Mouse (Mus musculus) hindbrain, embryonic 16.5 days (tissue): ENCODE data around the gene Enkur. TPM values are rescaled to one million over a fixed set of nuclear protein-coding genes. Genes with fewer than 3 reads are reported as not detected.
"Not testable (repeated sequence)": the region's sequence is repeated elsewhere in the genome, so short reads cannot be mapped to it uniquely, and the experiment has no call there.

Experiments used
- ATAC-seq: fragments of 200-750 bp; cut with Nextera tagmentation; 2 replicates; pipeline ENCODE4 v1.8.0; 2017; ENCODE audit warnings: moderate TSS enrichment, moderate library complexity
- H3K27ac ChIP-seq: fragments of 300-500 bp; sonication (generic); 2 replicates; pipeline ENCODE4 v1.5.1; 2014; ENCODE audit warnings: low read depth, mild to moderate bottlenecking, control low read depth, low read length, moderate library complexity
- H3K27me3 ChIP-seq: fragments of 300-500 bp; sonication (generic); replicated peaks from 2 replicates; pipeline ENCODE4 v1.6.1; 2014; ENCODE audit warnings: low read length; ENCODE audit not compliant: control insufficient read depth, insufficient read depth
- H3K36me3 ChIP-seq: fragments of 300-500 bp; sonication (generic); 2 replicates; pipeline ENCODE4 v1.6.1; 2014; ENCODE audit warnings: mild to moderate bottlenecking, low read length, moderate library complexity, mixed read lengths; ENCODE audit not compliant: control insufficient read depth, insufficient read depth
- H3K4me1 ChIP-seq: fragments of 300-500 bp; sonication (generic); 2 replicates; pipeline ENCODE4 v1.6.1; 2014; ENCODE audit warnings: low read depth, low read length; ENCODE audit not compliant: control insufficient read depth, insufficient read depth
- H3K4me2 ChIP-seq: fragments of 300-500 bp; sonication (generic); 2 replicates; pipeline ENCODE4 v1.6.1; 2014; ENCODE audit warnings: mild to moderate bottlenecking, low read length, control low read depth, moderate library complexity
- H3K4me3 ChIP-seq: fragments of 300-500 bp; sonication (generic); 2 replicates; pipeline ENCODE4 v1.5.1; 2014; ENCODE audit warnings: mild to moderate bottlenecking, low read length, control low read depth, moderate library complexity
- H3K9ac ChIP-seq: fragments of 300-500 bp; sonication (generic); 2 replicates; pipeline ENCODE4 v1.6.1; 2014; ENCODE audit warnings: low read depth, mild to moderate bottlenecking, control low read depth, low read length, moderate library complexity
- H3K9me3 ChIP-seq: fragments of 300-500 bp; sonication (generic); 2 replicates; pipeline ENCODE4 v1.6.1; 2014; ENCODE audit warnings: mild to moderate bottlenecking, low read length, moderate library complexity; ENCODE audit not compliant: control insufficient read depth
- WGBS: fragments of 180-500 bp; shearing (Covaris S2); extraction: QIAGEN DNeasy Blood & Tissue Kit; methylation state at CpG from one replicate; pipeline ENCODE4 v1.1.7; 2014; 5-methylcytosine and 5-hydroxymethylcytosine counted together
- polyA plus RNA-seq: library from polyadenylated mRNA; unstranded; fragments of >200 nt; fragmentation: Nextera tagmentation; extraction: Ambion mirVana; gene quantifications from 2 replicates; pipeline ENCODE4 v1.2.1, GENCODE M21; 2015

Enkur gene
- polyA plus RNA-seq: 4.6 and 5.3 TPM in 2 replicates

DNA sequence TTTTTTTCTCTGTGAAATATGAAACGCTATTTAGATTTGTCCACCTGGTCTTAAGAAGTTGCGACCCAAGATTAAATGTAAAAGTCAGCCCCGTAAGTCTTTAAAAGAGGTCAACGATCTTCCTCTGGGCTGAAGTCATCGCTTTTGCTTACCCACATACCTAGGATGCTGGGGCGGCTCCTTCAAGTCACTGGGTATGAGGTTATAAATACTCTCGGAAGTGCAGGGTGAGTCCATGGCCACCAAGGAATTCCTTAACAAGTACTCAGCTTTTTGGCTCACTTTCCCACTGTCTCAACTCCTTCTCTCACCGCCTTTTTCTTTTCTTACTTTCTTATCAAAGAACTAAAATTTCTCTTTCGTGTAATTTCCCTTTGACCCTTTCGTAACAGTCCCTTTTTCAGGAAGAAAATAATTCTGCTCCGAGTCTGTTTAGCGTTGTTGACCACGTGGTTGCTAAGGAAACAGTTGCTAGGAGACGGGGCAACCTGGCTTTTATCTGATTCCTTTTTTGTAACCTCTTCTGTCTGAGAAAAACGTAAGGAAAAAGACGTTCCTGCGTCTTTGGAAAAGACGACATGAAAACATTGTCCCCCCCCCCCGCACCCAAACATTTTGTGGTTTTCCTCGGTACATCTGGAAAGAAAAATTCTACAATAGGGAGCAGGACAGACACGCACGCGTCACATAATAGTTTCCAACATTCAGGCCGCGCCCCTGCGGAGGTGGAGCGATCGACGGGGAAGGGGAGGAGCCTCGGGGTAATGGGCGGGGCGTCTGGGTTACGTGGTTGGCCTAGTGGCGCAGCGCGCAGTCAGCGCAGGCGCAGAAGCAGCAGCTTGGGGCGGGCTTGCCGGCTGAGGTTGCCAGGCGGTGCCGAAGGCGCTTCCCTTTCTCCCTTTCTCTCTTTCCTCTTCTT is at the start of gene Enkur, which contains the start of gene Thnsl1:
TSS of gene Enkur (minus strand) at position 454 of the 919 bp plus-strand sequence.
TSS of gene Thnsl1 (plus strand) at position 813 of the 919 bp plus-strand sequence.
- peak; percentile 99 for ATAC-seq
- no peaks in the 10 kb centered on the region for H3K36me3 ChIP-seq
- H3K4me1 ChIP-seq: peaks cover 14% of the 10 kb centered on the region
- WGBS: 3% methylated on average over 43 of the region's 43 CpGs
- no peaks in the 10 kb centered on the region for H3K9me3 ChIP-seq
- peak within 1 kb of the TSS; percentile 83 for H3K27ac ChIP-seq
- H3K4me2 ChIP-seq: peak within 1 kb of the TSS; percentile 90
- H3K9ac ChIP-seq: peak within 1 kb of the TSS; percentile 70
- no peaks in the 10 kb centered on the region for H3K27me3 ChIP-seq
- H3K4me3 ChIP-seq: peak within 1 kb of the TSS; percentile 57

DNA sequence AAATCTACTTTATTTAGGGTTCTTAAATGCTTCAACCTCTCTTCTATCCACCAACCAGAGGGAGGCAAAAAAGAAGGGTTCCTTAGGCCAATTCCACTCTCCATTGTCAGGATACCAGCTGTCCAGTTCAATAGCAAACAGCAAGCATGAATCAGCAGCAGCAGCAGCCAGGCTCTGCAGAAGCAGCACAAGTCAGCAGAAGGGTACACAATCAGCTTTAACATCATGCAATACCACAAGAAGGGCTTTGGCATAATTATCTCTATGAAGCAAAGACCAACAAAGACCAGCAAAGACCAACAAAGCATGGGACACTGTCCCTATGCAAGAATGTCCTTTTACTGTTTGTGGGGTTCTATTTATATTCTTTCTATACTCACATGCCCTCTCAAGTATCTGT is 49.1 kb upstream of the Enkur start:
- ATAC-seq: no peak
- H3K9me3 ChIP-seq: no peaks in the 10 kb centered on the region
- no peaks in the 10 kb centered on the region for H3K27me3 ChIP-seq
- no peak overlapping the region for H3K4me3 ChIP-seq
- no peak overlapping the region for H3K27ac ChIP-seq
- no peaks in the 10 kb centered on the region for H3K36me3 ChIP-seq
- no peak overlapping the region for H3K4me2 ChIP-seq
- no peak overlapping the region for H3K9ac ChIP-seq
- no peaks in the 10 kb centered on the region for H3K4me1 ChIP-seq

DNA sequence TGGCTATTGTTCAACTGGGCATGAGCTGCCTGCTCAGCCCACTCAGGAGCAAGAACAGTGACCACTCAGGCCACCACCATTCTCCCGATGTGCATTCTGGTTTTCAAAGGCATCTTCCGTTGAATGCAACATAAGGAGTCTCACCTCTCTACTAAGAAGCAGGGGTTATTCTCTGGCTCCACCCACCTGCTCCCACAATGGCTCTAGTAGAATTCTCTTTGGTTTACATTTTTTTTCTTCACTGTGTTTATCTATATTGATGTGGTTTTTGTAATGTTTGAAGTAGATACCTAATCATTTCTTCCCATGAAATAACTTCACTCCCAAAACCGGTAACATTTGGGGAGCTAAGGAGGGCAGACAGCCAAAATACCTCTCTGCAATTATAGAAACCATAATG is 48.5 kb upstream of the Enkur start:
- H3K9ac ChIP-seq: no peak overlapping the region
- no peak overlapping the region for H3K4me2 ChIP-seq
- H3K27ac ChIP-seq: no peak overlapping the region
- no peak overlapping the region for H3K4me3 ChIP-seq
- no peak for ATAC-seq
- no peaks in the 10 kb centered on the region for H3K4me1 ChIP-seq
- no peaks in the 10 kb centered on the region for H3K27me3 ChIP-seq
- WGBS: 79% methylated on average over 3 of the region's 3 CpGs
- H3K9me3 ChIP-seq: no peaks in the 10 kb centered on the region
- no peaks in the 10 kb centered on the region for H3K36me3 ChIP-seq

DNA sequence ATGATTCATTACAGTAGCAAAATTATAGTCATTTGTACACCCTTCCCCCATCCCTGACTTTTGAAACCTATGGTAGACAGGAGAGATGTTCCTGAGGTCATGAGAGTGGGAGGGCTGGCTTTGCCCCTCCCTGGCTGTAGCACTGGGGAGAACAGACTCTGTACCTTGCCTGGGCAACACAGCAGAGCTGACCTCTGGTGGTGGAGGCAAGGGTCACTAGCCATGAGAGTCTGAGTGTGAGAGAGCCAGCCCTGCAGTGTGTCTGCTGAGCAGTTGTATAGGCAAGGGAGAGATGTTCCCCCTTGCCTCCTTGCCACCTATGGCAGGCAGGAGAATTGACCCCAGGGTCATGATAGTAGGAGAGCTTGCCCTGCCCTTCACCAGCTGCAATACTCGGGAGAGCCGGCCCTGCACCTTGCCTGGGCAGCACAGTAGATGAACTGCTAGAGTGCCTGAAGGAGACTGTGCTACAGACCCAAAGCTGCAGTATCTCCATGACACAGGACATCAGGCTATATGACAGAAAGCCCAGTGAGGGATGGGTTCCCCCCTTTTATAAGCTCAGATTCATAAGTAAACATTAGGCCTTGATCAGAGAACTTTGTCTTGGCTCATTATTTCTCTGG is 40.4 kb upstream of the Enkur start:
- no peaks in the 10 kb centered on the region for H3K36me3 ChIP-seq
- H3K4me2 ChIP-seq: no peak overlapping the region
- H3K27ac ChIP-seq: no peak overlapping the region
- H3K4me1 ChIP-seq: no peaks in the 10 kb centered on the region
- no peak overlapping the region for H3K9ac ChIP-seq
- 83% methylated on average over 2 of the region's 2 CpGs for WGBS
- no peak overlapping the region for H3K4me3 ChIP-seq
- ATAC-seq: no peak
- no peaks in the 10 kb centered on the region for H3K9me3 ChIP-seq
- H3K27me3 ChIP-seq: no peaks in the 10 kb centered on the region

DNA sequence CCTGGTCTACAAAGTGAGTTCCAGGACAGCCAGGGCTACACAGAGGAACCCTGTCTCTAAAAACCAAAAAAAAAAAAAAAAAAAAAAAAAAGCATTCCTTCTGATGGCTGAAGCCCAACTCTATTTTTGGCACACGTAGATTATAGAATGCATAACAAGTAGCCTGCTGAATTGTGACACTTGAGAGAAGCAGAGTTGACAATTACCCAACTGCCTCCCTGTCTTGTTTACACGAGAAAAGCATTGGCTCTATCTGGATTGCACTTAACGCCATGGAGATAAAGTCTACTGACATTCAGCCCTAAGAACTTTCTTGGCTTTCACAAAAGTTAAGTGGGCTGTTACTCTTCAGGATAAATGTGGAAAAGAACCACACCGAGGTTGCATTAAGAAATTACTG is 39.8 kb upstream of the Enkur start:
- Histone ChIP-seq H3K4me2 (no peak overlapping the region), H3K9me3 (no peaks in the 10 kb centered on the region), H3K36me3 (no peaks in the 10 kb centered on the region), H3K9ac (no peak overlapping the region), H3K27me3 (no peaks in the 10 kb centered on the region), H3K27ac (no peak overlapping the region), H3K4me1 (no peaks in the 10 kb centered on the region), H3K4me3 (no peak overlapping the region)
- ATAC-seq: no peak
- WGBS: 72% methylated on average over 4 of the region's 4 CpGs

DNA sequence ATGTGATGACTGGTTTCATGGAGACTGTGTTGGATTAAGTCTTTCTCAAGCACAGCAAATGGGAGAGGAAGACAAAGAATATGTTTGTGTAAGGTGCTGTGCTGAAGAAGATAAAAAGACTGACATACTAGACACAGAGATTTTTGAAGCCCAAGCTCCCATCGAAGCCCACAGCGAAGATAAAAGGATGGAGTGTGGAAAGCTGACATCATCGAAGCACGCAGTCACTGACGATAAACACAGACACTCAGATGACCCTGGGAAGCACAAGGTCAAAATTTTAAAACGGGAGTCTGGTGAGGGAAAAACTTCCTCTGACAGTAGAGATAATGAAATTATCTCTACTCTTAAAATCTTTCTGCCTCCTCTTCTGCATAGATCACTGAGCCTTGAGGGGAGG is 38.9 kb upstream of the Enkur start:
- H3K27ac ChIP-seq, H3K4me2 ChIP-seq, H3K4me3 ChIP-seq, H3K9me3 ChIP-seq, H3K27me3 ChIP-seq, H3K4me1 ChIP-seq, H3K36me3 ChIP-seq, ATAC-seq, H3K9ac ChIP-seq: not testable (repeated sequence)
- WGBS: 83% methylated on average over 3 of the region's 6 CpGs

DNA sequence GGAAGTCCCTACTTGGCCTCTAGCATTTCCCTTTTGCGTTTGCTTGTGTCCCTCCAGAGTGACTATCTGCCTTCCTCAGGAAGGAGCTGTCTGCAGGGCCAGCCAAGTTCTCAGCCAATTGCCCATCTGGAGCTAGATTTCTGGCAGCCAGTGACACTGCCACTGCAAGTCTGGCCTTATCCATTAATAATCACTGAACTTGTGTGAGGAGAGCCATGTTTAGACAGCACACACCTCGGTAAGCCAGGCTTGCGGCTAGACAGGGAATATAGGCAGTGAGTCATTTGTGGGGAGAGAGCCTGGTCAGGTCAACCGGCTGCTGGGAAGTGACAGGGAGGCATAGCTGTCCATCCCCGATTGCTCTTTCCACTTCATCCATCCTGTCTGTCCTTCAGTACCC is 31.7 kb upstream of the Enkur start:
- Histone ChIP-seq H3K9me3 (no peaks in the 10 kb centered on the region), H3K27ac (no peak overlapping the region), H3K4me1 (no peaks in the 10 kb centered on the region), H3K4me3 (no peak overlapping the region), H3K9ac (no peak overlapping the region), H3K36me3 (no peaks in the 10 kb centered on the region), H3K4me2 (no peak overlapping the region), H3K27me3 (no peaks in the 10 kb centered on the region)
- peak; percentile 58 for ATAC-seq
- 77% methylated on average over 5 of the region's 5 CpGs for WGBS

DNA sequence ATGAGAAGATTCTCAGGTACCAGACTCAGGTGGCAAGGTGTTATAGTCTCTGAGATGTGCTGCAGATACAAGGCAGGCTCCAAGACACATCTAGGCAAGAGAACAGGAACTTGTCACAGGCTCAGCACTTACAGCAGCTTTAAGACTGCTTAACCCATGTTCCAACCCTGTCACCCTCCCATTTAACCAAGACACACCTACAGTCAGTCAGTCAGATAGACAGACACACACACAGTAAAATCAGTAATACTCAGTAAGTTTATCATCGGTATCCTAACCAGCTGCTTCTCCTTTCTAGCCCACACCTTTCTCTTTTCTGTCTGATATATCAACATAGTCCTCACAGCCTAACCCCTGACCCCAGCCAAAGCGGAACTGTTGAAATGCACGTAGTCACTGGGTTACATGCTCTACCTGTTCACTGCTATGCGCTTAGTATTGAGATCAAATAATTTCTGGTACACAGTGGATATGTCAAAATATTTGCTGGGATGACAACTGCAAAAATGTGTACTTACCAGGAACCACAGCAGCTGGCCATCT is 30.8 kb upstream of the Enkur start:
- H3K27ac ChIP-seq: no peak overlapping the region
- no peaks in the 10 kb centered on the region for H3K9me3 ChIP-seq
- H3K4me3 ChIP-seq: no peak overlapping the region
- no peaks in the 10 kb centered on the region for H3K36me3 ChIP-seq
- no peaks in the 10 kb centered on the region for H3K27me3 ChIP-seq
- 94% methylated on average over 4 of the region's 4 CpGs for WGBS
- H3K4me1 ChIP-seq: no peaks in the 10 kb centered on the region
- H3K9ac ChIP-seq: no peak overlapping the region
- H3K4me2 ChIP-seq: no peak overlapping the region
- ATAC-seq: no peak
